Mouse (Mus musculus): ENCODE results near the gene Rnf224.

DNA sequence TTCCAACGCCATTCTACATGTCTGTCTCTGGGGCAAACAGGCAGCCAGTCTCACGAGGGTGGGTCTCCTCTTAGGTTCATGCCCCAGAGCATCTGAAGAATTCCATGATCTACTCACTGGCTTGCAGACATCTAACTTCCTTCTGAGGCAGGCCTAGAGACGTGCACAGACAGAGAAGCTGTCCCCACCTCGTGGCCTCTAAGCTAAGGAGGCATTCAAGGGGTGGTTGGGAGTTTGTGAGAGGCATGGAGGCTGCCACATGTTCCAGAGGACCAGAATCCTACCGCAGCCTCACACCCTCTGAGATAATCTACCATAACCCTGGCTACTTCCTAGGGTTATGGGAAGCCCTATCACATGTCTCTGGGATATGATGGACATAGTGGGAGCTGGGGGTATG lies 42.6 kb downstream of the Rnf224 start:
- TF ChIP-seq CTCF (IDR thresholded peaks at IDR 0.05) (no peak), EP300 (IDR thresholded peaks at IDR 0.05) (no peak)

All from lung, postnatal 0 days (tissue).